In the genomic region with DNA sequence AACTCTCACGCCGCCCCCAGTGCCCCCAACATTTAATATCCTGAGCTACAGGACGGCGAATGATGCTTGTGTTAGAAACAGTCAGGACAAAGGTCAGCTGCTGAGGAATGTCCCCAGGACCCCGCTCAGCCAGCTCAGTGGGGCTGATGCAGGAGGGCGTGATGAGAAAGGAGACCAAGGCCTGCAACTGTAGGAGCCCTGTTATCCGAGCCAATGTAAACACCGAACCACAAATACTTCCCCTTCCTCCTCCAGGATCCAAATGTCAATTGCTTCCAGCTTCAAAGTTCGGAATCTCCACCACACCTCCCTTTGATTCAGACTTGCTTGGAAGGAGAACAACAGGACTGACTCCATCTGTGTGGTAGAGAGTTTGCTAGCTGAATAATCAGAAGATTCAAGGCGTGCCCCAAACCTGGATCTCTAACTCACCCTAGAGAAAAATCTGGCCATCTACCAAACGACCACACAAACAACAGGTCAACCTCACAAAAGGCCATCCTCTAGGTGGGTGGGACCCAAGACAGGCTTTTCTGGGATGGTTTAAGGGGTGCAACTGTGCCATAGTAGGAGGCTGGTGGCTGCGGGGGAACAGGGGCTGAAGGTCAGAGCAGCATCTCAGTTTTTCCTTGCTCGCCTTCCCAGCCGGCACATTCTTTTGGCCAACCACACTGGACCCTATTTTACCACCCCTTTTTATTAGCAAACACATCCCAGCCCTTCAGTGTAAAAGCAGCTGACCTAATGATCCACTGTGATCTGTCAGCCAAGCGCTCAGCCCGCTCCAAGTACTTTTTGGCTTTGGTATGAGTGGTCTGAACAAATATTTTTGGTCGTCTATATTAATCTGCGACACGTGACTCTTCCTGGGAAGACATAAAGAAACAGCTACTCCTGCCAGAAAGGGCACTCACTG, we compare ENCODE assay signal across 14 mouse cellular contexts.
DNase-seq lines count a peak whose midpoint lies in the region; ATAC-seq and TF ChIP-seq lines count a peak whose summit lies in the region.
"Had no signal": no experiment of that assay in that cellular context is flagged by ENCODE, and none has a peak within 500 bp of the region (broad histone marks: within the 10 kb centered on the region; RNA-seq: fewer than 3 reads in every experiment).

No protein-coding gene starts in this region.

- H3K9ac ChIP-seq in hindbrain, embryonic 12.5 days: no peak overlapping the region
- H3K9ac ChIP-seq: embryonic facial prominence, embryonic 13.5 days; heart, embryonic 13.5 days; liver, embryonic 13.5 days had no signal

- no peaks in the 10 kb centered on the region for H3K9me3 ChIP-seq in hindbrain, embryonic 10.5 days
- H3K9me3 ChIP-seq in hindbrain, embryonic 12.5 days (replicated peaks): no peaks in the 10 kb centered on the region
- no peaks in the 10 kb centered on the region for H3K9me3 ChIP-seq in embryonic facial prominence, embryonic 10.5 days
- H3K9me3 ChIP-seq: embryonic facial prominence, embryonic 13.5 days; heart, embryonic 13.5 days; liver, embryonic 13.5 days had no signal

- H3K79me2 ChIP-seq in C2C12 (ENCODE audit: control insufficient read depth, insufficient read depth): no peaks in the 10 kb centered on the region

- no peak for TF ChIP-seq CTCF in C2C12 (IDR thresholded peaks at IDR 0.05; ENCODE audit: control insufficient read depth, insufficient read depth, insufficient read length)

- 44% methylated on average over 19 of the region's 19 CpGs for WGBS in hindbrain, embryonic 10.5 days
- 48% methylated on average over 19 of the region's 19 CpGs for WGBS in hindbrain, embryonic 12.5 days
- 37% methylated on average over 19 of the region's 19 CpGs for WGBS in embryonic facial prominence, embryonic 10.5 days

- no peak overlapping the region for H3K4me3 ChIP-seq in hindbrain, embryonic 10.5 days
- no peak overlapping the region for H3K4me3 ChIP-seq in hindbrain, embryonic 12.5 days
- no peak overlapping the region for H3K4me3 ChIP-seq in C2C12 (ENCODE audit: insufficient read depth, poor library complexity, severe bottlenecking)
- no peak overlapping the region for H3K4me3 ChIP-seq in embryonic facial prominence, embryonic 10.5 days
- H3K4me3 ChIP-seq: embryonic facial prominence, embryonic 13.5 days; heart, embryonic 13.5 days; liver, embryonic 13.5 days had no signal

- no peak overlapping the region for H3K4me2 ChIP-seq in hindbrain, embryonic 12.5 days (replicated peaks)
- H3K4me2 ChIP-seq: embryonic facial prominence, embryonic 13.5 days; heart, embryonic 13.5 days; liver, embryonic 13.5 days had no signal

- 0 out of 2 replicates have a peak overlapping the region, but pooled peaks have one; percentile 36 for H3K27ac ChIP-seq in hindbrain, embryonic 10.5 days
- H3K27ac ChIP-seq in hindbrain, embryonic 12.5 days: no peak overlapping the region
- H3K27ac ChIP-seq in embryonic facial prominence, embryonic 10.5 days (replicated peaks): peak overlapping the region; percentile 57
- H3K27ac ChIP-seq: embryonic facial prominence, embryonic 13.5 days; heart, embryonic 13.5 days; liver, embryonic 13.5 days had no signal

- H3K36me3 ChIP-seq in hindbrain, embryonic 10.5 days: no peaks in the 10 kb centered on the region
- no peaks in the 10 kb centered on the region for H3K36me3 ChIP-seq in hindbrain, embryonic 12.5 days
- no peaks in the 10 kb centered on the region for H3K36me3 ChIP-seq in C2C12 (ENCODE audit: control insufficient read depth, insufficient read depth)
- no peaks in the 10 kb centered on the region for H3K36me3 ChIP-seq in embryonic facial prominence, embryonic 10.5 days (replicated peaks)
- H3K36me3 ChIP-seq: embryonic facial prominence, embryonic 13.5 days; heart, embryonic 13.5 days; liver, embryonic 13.5 days had no signal

- ATAC-seq in hindbrain, embryonic 12.5 days (ENCODE audit: low FRiP score): no peak
- no peak for ATAC-seq in CD4-positive, CD25-positive, alpha-beta regulatory T cell, adult 4 months

- peaks cover 3% of the 10 kb centered on the region; the same call in 1 of the 2 replicates for H3K27me3 ChIP-seq in hindbrain, embryonic 10.5 days (ENCODE audit: insufficient read depth, poor library complexity, severe bottlenecking)
- no peaks in the 10 kb centered on the region for H3K27me3 ChIP-seq in hindbrain, embryonic 12.5 days
- peaks cover 2% of the 10 kb centered on the region for H3K27me3 ChIP-seq in C2C12 (ENCODE audit: control insufficient read depth, insufficient read depth, insufficient read length)
- H3K27me3 ChIP-seq in embryonic facial prominence, embryonic 10.5 days (replicated peaks; ENCODE audit: low read depth, poor library complexity, severe bottlenecking): no peaks in the 10 kb centered on the region
- H3K27me3 ChIP-seq: CH12.LX; heart, embryonic 13.5 days; liver, embryonic 13.5 days had no signal

- H3K79me3 ChIP-seq in C2C12 (ENCODE audit: low read depth): no peaks in the 10 kb centered on the region

- H3K4me1 ChIP-seq in hindbrain, embryonic 10.5 days (replicated peaks): peaks cover 37% of the 10 kb centered on the region
- peaks cover 16% of the 10 kb centered on the region for H3K4me1 ChIP-seq in hindbrain, embryonic 12.5 days
- H3K4me1 ChIP-seq in embryonic facial prominence, embryonic 10.5 days: peaks cover 48% of the 10 kb centered on the region
- H3K4me1 ChIP-seq: liver, embryonic 13.5 days had no signal

- peak; percentile 55 for DNase-seq in hindbrain, embryonic 10.5 days (ENCODE audit: low spot score)
- DNase-seq in embryonic facial prominence, embryonic 10.5 days (ENCODE audit: low spot score): peak; percentile 67
- peak; percentile 14 for DNase-seq in lung, postnatal 14 days
- no peak for DNase-seq in retina, embryonic 14.5 days (ENCODE audit: low spot score)
- DNase-seq: adrenal gland, postnatal 14 days; cerebellum, adult 2 months; liver, embryonic 13.5 days; thymus, adult 18-20 months had no signal

- no peak overlapping the region for H3ac ChIP-seq in C2C12 (ENCODE audit: control insufficient read depth, insufficient read length, low read depth)

TF ChIP-seq in C2C12, 6 proteins besides CTCF, POLR2A, EP300 and RAD21:
- TF ChIP-seq USF1 (IDR thresholded peaks at IDR 0.05; ENCODE audit: low read depth) (peak; percentile 61), MAX (IDR thresholded peaks at IDR 0.05) (no peak)
TF ChIP-seq in C2C12: peak in this region for 1.
